Mouse (Mus musculus) adrenal gland, postnatal 25 days (tissue): ENCODE results near the gene Dcaf6. TPM values are rescaled to one million over a fixed set of nuclear protein-coding genes. Genes with fewer than 3 reads are reported as not detected.
"Not testable (repeated sequence)": the region's sequence is repeated elsewhere in the genome, so short reads cannot be mapped to it uniquely, and the experiment has no call there.

ENCODE experiments used
- DNase-seq: peaks from one replicate; pipeline ENCODE4 v3.0.0; 2021; ENCODE audit warnings: mixed read lengths
- total RNA-seq: library from RNA; stranded (reverse); gene quantifications from 2 replicates; pipeline ENCODE4 v1.2.3, GENCODE M21; 2021

The Dcaf6 gene
- total RNA-seq, 1 experiment from 2014 or later, result 35.2 TPM

- no peak for DNase-seq
Measured at GRCm38 (mm10) chr1:165421357-165421915, 38.8 kb downstream of the Dcaf6 start.

DNA sequence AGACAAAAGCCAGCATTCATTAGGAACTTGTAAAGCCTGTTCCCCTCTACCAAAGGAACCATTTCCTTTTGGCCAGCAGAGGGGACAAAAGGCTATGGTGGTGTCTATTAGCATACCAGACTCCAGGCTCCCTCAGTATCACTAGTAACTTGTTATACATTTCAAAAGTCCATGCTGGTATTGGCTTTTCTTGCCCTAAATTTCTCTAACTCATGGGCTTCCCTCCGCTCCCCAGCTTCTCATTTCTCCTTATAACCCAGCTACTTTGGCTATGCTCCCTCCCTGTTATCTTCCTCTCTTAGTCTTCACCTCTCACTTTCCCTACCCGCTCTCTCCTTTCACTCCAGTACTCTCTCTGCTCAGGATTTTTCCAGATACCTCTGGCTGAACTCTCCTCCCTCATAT is 63.9 kb downstream of the Dcaf6 start:
- DNase-seq, result no peak

GRCm38 (mm10) chr1:165395940-165396339 is 64.3 kb downstream of the Dcaf6 start:
- DNase-seq, result no peak

DNA sequence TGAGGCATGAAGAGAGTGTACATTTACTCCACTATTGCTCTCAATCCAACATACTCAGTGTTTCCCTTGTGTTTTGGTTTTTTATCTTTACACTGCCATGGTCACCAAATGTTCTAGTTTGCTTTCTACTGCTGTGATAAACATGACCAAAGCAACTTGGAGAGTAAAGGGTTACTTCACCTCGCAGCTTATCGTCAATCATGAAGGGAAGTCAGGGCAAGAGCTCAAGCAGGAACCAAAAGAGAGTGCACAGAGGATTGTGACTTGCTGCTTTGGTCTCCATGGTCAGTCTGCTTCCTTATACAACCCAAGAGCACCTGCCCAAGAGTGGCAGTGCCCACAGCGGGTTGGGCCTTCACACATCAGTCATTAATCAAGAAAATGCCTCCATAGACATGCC is 65.4 kb downstream of the Dcaf6 start:
- no peak for DNase-seq

DNA sequence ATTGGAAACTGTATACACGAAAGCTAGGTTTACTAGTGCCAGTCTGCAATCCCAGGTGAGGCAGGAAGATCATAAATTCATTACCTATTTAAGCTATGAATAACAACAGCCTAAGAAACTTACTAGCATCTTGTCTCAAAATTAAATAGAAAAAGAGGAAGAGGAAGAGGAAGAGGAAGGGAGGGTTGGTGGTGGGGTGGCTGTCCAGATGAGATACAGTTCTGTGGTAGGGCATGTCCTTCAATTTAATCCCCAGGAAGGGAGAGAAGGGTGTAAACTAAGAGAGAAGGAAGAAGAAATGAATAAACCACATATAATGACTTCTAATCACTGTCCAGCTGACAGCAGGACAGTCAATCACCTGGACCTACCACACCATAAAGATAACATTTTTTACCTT is 67.2 kb downstream of the Dcaf6 start:
- no peak for DNase-seq

- peak; percentile 20 for DNase-seq
Measured at GRCm38 (mm10) chr1:165388716-165389115, 71.6 kb downstream of the Dcaf6 start.

DNA sequence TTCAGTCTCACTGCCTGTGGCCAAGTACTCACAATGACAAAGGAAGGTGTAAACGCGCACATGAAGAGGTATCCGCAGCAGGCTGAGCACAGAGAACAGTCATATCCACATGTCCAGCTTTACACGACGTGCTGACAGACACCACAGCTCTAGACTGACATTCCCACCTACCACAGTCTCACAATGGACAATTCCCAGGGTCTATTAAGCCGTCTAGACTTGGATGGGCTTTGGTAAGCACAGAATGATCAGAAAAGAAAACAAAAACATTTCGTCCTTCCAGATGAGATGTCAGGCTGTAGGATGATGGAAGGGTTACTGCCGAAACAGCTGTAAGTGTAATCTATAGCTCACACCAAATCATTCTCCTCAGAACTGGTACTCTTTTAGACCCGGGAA is 73.8 kb downstream of the Dcaf6 start:
- no peak for DNase-seq

- no peak for DNase-seq
Measured at GRCm38 (mm10) chr1:165385810-165386524, 74.3 kb downstream of the Dcaf6 start.

GRCm38 (mm10) chr1:165373839-165374238 is 86.4 kb downstream of the Dcaf6 start:
- no peak for DNase-seq

DNA sequence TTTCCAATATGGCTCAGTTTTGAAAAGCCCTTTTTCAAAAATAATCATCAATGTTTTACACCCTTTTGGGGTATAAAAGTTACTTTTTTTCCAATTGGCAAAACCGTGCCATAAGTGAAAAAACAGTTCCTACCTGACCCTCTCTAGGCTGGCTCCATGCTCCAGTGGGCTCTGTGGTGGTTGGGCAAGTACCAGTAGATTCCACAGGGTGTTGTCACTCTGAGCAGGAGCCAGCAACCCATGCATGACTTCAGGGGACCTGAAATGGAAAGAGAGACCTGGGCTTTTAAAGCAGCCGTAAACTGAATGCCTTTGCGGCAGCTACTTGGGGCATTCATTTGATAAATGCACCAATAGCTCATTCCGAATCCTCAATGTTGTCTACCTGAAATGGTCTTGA is 89.3 kb downstream of the Dcaf6 start:
- DNase-seq, result no peak

DNA sequence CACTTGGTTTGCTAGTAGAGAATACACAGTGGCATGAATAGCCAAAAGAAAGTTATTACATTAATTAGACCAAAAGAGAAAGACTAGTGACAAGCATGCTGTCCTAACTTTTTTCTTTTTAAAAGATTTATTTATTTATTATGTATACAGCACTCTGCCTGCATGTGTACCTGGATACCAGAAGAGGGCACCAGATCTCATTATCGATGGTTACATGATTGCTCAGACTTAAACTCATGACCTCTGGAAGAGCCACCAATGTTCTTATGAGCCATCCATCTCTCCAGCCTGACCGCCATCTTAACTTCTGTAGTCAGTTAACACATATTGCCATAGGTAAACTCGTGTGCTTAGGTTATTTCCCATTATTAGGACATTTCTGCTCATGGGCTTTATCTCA is 95.2 kb downstream of the Dcaf6 start:
- DNase-seq, result no peak

GRCm38 (mm10) chr1:165363271-165363670 is 97.0 kb downstream of the Dcaf6 start:
- DNase-seq, result no peak

- no peak for DNase-seq
Measured at GRCm38 (mm10) chr1:165356347-165356746, 103.9 kb downstream of the Dcaf6 start.

DNA sequence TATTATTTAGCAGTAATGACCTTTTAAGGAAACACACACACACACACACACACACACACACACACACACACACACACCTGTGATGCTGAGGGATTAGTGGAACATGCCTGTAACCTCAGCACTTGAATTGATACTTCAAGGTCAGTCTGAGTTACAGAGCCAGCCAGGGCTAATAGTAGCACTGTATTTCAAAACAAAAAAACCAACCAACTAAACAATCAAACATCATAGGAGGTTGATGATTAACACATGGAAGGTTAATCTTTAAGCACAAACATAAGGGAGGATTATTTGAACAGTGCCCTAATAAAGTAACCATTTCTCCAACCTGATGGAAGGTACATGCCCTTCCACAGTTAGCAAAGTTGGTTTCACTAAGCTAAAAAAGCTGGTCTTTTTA is 111.6 kb downstream of the Dcaf6 start:
- no peak for DNase-seq

GRCm38 (mm10) chr1:165344453-165344852 is 115.8 kb downstream of the Dcaf6 start:
- DNase-seq, result no peak

GRCm38 (mm10) chr1:165342126-165342525 is 118.1 kb downstream of the Dcaf6 start:
- no peak for DNase-seq

- no peak for DNase-seq
Measured at GRCm38 (mm10) chr1:165332797-165333196, 127.5 kb downstream of the Dcaf6 start.

DNA sequence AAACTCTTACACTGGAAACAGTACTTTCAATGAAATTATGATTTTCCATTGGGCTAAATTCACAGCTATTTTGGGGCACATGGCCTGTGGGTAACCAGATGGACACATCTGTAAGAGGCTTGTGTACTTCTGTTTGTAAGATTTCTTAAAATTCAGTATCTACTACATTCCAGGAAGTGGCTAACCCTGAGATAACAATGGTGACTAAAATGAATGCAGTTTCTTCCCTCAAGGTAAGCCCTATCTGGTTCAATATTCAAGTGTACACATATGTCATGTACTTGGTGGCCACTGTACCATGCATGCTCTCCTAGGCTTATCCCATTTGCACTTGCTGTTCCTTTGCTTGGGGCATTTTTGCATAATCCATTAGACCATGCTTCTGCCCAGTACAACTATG is 129.4 kb downstream of the Dcaf6 start:
- DNase-seq, result no peak

DNA sequence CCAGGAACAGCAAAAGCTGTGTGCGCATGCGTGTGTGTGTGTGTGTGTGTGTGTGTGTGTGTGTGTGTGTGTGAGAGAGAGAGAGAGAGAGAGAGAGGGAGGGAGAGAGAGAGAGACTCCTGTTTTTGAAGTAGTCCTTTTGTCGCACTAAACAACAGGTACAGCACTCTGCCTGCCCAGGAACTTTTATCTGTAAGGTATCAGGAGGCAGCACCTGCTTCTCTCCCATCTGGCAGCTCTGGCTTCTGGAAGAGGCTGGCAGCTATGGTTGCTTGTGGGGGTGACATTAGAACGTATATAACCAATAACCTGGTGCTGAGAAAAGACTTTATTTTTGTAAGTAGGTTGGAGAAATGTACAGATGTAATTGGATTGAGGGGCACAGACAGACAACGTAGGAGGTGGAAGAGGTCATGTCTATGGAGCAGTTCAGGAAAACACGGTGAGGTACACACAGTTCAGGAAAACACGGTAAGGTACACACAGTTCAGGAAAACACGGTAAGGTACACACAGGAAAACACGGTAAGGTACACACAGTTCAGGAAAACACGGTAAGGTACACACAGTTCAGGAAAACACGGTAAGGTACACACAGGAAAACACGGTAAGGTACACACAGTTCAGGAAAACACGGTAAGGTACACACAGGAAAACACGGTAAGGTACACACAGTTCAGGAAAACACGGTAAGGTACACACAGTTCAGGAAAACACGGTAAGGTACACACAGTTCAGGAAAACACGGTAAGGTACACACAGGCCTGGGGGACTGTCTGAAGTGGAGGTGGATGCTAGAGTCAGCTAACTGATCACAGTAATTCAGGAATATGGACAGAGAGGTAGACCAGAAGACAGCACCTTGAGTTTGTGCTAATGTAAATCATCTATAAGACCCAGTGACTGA is 131.6 kb downstream of the Dcaf6 start:
- DNase-seq, result not testable (repeated sequence)

DNA sequence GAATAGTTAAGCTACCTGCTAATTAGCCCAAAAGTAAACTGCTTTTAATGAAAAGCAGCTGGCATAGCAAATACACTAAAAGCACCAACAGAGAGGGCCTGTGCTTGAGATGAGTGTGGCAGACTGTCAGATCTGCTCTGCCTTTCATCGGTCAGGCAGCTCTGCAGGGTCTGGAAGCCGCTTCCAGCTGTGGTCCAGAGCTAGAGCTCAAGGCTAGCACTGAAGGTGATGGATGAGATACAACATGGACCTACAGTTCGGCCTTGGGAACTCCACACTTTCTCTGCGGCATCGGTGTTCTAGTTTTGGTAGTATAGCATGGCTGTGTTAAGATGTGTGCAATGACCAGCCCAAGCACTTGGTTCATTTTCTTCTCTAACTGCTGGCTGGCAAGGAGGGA is 132.4 kb downstream of the Dcaf6 start:
- DNase-seq, result no peak

DNA sequence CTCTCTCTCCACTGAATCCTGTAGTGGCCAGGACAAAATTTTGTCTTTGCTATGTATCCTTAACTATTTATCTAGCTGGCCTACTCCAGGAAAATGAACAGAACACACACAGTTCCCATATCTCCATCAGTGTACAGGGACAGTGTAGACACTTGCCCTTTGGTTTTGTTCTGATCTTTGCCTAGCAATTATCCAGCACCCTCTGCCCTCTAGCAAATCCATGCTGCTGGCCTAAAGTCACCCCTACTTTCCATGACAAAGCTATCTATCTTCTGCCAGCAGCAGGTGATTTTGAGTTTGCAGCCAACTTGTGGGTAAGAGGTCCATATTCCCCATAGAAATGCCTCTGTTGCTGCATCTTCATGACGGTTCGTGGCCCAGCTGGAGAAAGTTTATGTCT is 132.9 kb downstream of the Dcaf6 start:
- DNase-seq, result no peak

GRCm38 (mm10) chr1:165322934-165323333 is 137.3 kb downstream of the Dcaf6 start:
- no peak for DNase-seq

GRCm38 (mm10) chr1:165321891-165322290 is 138.4 kb downstream of the Dcaf6 start:
- no peak for DNase-seq
